ENCODE assay signal across 10 mouse cellular contexts in genomic region chr15:94463251-94463650, GRCm38 (mm10). TPM values are rescaled to one million over a fixed set of nuclear protein-coding genes. Genes with fewer than 3 reads are reported as not detected.
DNase-seq lines count a peak whose midpoint lies in the region; ATAC-seq and TF ChIP-seq lines count a peak whose summit lies in the region.
"Had no signal": no experiment of that assay in that cellular context is flagged by ENCODE, and none has a peak within 500 bp of the region (broad histone marks: within the 10 kb centered on the region; RNA-seq: fewer than 3 reads in every experiment).

No protein-coding gene starts in this region.

- no peak overlapping the region for H3K27ac ChIP-seq in layer of hippocampus, adult 2 months
- H3K27ac ChIP-seq in ES-Bruce4 (ENCODE audit: insufficient read depth, low read length) = no peak overlapping the region
- H3K27ac ChIP-seq in intestine, postnatal 0 days (ENCODE audit: low read depth, low read length) = no peak overlapping the region
- H3K27ac ChIP-seq: hindbrain, embryonic 12.5 days had no signal

- whole genome bisulfite sequencing in intestine, postnatal 0 days = 67% methylated on average over 3 of the region's 3 CpGs
- 67% methylated on average over 3 of the region's 3 CpGs for WGBS in lung, adult 2 months

- no peak overlapping the region for H3K4me3 ChIP-seq in layer of hippocampus, adult 2 months
- no peak overlapping the region for H3K4me3 ChIP-seq in ES-Bruce4 (ENCODE audit: low read depth, low read length)
- H3K4me3 ChIP-seq in intestine, postnatal 0 days (ENCODE audit: low read depth, low read length) = no peak overlapping the region
- no peak overlapping the region for H3K4me3 ChIP-seq in lung, adult 2 months (replicated peaks; ENCODE audit: extremely low read depth, low read depth, low read length)
- H3K4me3 ChIP-seq: hindbrain, embryonic 12.5 days; megakaryocyte, embryonic 14.5 days had no signal

- no peaks in the 10 kb centered on the region for H3K4me1 ChIP-seq in ES-Bruce4 (ENCODE audit: control insufficient read depth, insufficient read depth, low read length)
- no peaks in the 10 kb centered on the region for H3K4me1 ChIP-seq in intestine, postnatal 0 days (replicated peaks; ENCODE audit: control insufficient read depth, insufficient read depth, low read length)
- H3K4me1 ChIP-seq in lung, adult 2 months (ENCODE audit: control insufficient read depth, insufficient read depth, low read length) = no peaks in the 10 kb centered on the region
- H3K4me1 ChIP-seq: hindbrain, embryonic 12.5 days; megakaryocyte, embryonic 14.5 days had no signal

- H3K9ac ChIP-seq in ES-Bruce4 (ENCODE audit: low read depth, poor library complexity, severe bottlenecking) = no peak overlapping the region
- H3K9ac ChIP-seq in intestine, postnatal 0 days (ENCODE audit: low read depth, low read length) = no peak overlapping the region
- H3K9ac ChIP-seq: hindbrain, embryonic 12.5 days had no signal

- no peak for TF ChIP-seq POLR2A in ES-Bruce4 (IDR thresholded peaks at IDR 0.05; ENCODE audit: insufficient read depth, low read length)
- no peak for TF ChIP-seq POLR2A in lung, adult 2 months (IDR thresholded peaks at IDR 0.05; ENCODE audit: borderline replicate concordance, extremely low read depth, low read depth, low read length)

- peak; percentile 65 for TF ChIP-seq CTCF in layer of hippocampus, adult 2 months (conservative IDR thresholded peaks at IDR 0.05)
- TF ChIP-seq CTCF in ES-Bruce4 (IDR thresholded peaks at IDR 0.05; ENCODE audit: low read depth, low read length) = peak; percentile 54
- TF ChIP-seq CTCF in intestine, postnatal 0 days (IDR thresholded peaks at IDR 0.05; ENCODE audit: low read depth) = peak; percentile 70
- no peak for TF ChIP-seq CTCF in lung, adult 2 months (IDR thresholded peaks at IDR 0.05; ENCODE audit: insufficient read depth, low read length)

- H3K9me3 ChIP-seq in ES-Bruce4 (replicated peaks; ENCODE audit: control insufficient read depth, insufficient read depth, low read length, poor library complexity, severe bottlenecking) = no peaks in the 10 kb centered on the region
- no peaks in the 10 kb centered on the region for H3K9me3 ChIP-seq in intestine, postnatal 0 days (ENCODE audit: control insufficient read depth)
- H3K9me3 ChIP-seq: hindbrain, embryonic 12.5 days; megakaryocyte, embryonic 14.5 days had no signal

- no peak for DNase-seq in layer of hippocampus, adult 2 months (ENCODE audit: low spot score in 2 of 2)
- DNase-seq in layer of hippocampus, adult 18-20 months (ENCODE audit: low spot score in 2 of 2) = no peak
- DNase-seq in adrenal gland, postnatal 10 days = peak; percentile 60
- no peak for DNase-seq in adipocyte (ENCODE audit: low spot score)
- no peak for DNase-seq in lung, adult 2 months

- no peak overlapping the region for H3K4me2 ChIP-seq in intestine, postnatal 0 days (replicated peaks; ENCODE audit: low read depth)
- H3K4me2 ChIP-seq: hindbrain, embryonic 12.5 days had no signal

- no peaks in the 10 kb centered on the region for H3K27me3 ChIP-seq in ES-Bruce4 (ENCODE audit: control insufficient read depth, insufficient read depth, low read length, poor library complexity, severe bottlenecking)
- H3K27me3 ChIP-seq in intestine, postnatal 0 days (replicated peaks; ENCODE audit: control insufficient read depth, insufficient read depth, low read length) = no peaks in the 10 kb centered on the region
- H3K27me3 ChIP-seq: hindbrain, embryonic 12.5 days; megakaryocyte, embryonic 14.5 days had no signal

- no peak for TF ChIP-seq EP300 in ES-Bruce4 (IDR thresholded peaks at IDR 0.05; ENCODE audit: insufficient read depth, low read depth, low read length)

- ATAC-seq in intestine, postnatal 0 days = no peak
- ATAC-seq in CD4-positive, CD25-positive, alpha-beta regulatory T cell, adult 4 months = no peak

- H3K36me3 ChIP-seq in ES-Bruce4 (ENCODE audit: control insufficient read depth, insufficient read depth, low read length, poor library complexity, severe bottlenecking) = no peaks in the 10 kb centered on the region
- no peaks in the 10 kb centered on the region for H3K36me3 ChIP-seq in intestine, postnatal 0 days (ENCODE audit: control insufficient read depth, insufficient read depth)
- H3K36me3 ChIP-seq: hindbrain, embryonic 12.5 days had no signal

RNA-seq across cellular contexts. Expression of gene Adamts20, which starts 2.0 kb away (rescaled TPM):
- 10 to 100 TPM; 13.6 to 17.5 TPM for total RNA-seq in layer of hippocampus, adult 2 months (2021)
- 10 to 100 TPM; 11.1 to 14.0 TPM for total RNA-seq in layer of hippocampus, adult 18-20 months (2021)
- polyA plus RNA-seq in ES-Bruce4 (2011; ENCODE audit: insufficient read depth, insufficient read length, low read depth, missing spikeins) = 0.21 and 0.42 TPM in 2 replicates
- total RNA-seq in adrenal gland, postnatal 10 days (2021) = 1 to 10 TPM; 2.4 to 2.8 TPM
- polyA plus RNA-seq in intestine, postnatal 0 days (2015; fragmentation: Nextera tagmentation; extraction: Ambion mirVana) = 0.47 and 0.50 TPM in 2 replicates
- polyA plus RNA-seq in CD4-positive, CD25-positive, alpha-beta regulatory T cell, adult 4 months (2017; shearing (Covaris generic)) = not detected
- polyA plus RNA-seq in lung, adult 2 months (2012; rRNA removed) = 0.40 and 1.1 TPM in 2 replicates
